Mouse (Mus musculus): Measurements from ENCODE around the gene Gm10959. TPM values are rescaled to one million over a fixed set of nuclear protein-coding genes. Genes with fewer than 3 reads are reported as not detected.
"Not testable (repeated sequence)": the region's sequence is repeated elsewhere in the genome, so short reads cannot be mapped to it uniquely, and the experiment has no call there.

Gm10959 gene
- total RNA-seq (2021) = not detected
- long read RNA-seq, experiment 1 = 0 reads
- long read RNA-seq, experiment 2 = 0 reads

DNA sequence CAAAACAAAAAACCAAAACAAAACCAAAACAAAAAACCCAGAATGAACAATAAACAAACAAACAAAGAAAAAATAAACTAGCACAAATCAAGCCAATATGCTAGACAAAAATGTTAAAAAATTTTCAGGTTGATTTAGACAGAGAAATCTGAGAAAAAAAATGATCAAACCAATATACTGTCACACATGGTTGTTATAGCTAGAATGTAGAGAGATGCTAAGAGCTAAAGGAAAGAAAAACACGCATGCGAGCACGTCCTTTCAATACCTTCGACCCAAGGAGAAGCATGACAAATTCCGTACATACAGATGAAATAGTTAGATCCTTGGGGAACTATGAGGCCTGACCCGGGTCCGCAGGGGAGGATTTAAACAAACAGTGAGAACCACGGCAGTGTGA lies at the start of gene Gm10959:
Gene Gm10959 (minus strand): TSS at position 101 of the 400 bp plus-strand sequence.
- DNase-seq = no peak

DNA sequence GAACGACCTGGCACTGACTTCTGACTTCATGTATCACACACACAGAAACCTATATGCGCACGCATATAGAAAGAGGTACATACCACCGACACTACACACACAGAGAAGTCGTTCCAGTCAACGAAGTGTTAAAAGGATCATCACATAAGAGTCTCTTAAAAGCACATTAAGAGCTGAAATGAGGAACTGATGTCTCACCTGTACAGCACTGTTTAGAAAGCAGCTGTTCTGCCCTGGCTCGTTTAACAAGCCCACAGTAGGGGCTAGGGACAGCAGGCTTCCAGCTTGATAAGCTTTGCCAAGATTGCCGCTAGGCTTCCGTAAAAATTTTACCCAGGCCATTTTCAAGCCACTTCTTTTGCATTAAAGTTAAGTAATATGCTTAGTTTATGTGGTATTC lies 49.2 kb upstream of the Gm10959 start:
- no peak for DNase-seq

DNA sequence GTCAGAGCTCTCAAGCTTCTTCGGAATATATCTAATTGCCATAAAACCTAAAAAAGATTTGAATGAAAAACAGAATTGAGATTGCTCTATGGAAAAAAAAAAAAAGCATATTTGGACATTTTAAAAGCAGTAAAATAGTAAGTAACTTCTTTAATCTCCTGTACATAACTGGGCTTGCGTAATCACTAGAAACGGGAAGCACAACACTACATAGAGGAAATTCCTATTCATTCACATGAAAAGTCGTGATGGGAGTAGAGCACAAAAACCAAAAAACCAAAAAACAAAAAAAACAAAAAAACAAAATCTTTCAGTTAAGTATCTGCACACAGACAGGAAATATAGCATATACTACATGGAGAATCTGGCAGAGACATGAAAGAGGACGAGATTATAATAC lies 45.1 kb upstream of the Gm10959 start:
- no peak for DNase-seq

DNA sequence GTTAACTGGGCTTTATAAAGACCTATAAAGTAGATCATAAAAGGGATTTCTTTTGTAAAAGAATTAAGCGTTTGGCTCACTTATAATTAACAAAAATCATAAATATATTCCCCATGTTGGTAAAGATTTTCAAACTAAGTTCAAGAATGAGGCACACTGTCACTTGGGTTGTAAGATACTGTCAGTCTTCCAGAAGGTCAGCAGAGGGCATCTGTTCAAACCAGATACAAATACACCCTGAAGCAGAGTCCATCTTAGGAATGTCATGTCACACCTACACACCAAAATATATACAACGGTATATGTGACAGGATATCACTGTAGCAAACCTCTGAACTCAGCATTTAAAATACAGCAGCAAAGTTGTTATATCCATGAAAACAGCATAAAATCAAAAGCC lies 31.0 kb upstream of the Gm10959 start:
- no peak for DNase-seq

DNA sequence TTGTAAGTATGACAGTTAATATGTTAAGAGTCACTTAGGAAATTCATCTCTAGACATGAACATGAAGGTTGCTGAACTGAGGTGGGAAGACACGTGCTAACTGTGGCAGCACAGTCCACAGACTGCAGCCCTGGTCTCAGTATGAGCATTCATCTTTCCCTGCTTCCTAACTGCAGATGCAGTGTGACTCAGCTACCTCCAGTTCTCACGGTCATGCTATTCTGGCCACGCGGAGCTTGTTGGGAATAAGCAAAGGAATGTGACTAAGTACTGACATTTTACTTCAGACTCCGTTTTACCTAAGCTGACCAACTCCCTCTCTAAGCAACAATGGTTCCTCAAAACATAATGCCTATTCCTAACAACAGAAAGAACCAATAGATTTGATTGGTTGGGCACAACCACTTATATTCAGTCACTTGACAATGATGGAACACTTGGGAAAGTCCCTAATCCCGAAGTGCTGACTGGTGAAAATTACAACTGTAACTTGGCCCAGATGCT lies 24.3 kb upstream of the Gm10959 start:
- DNase-seq = peak; percentile 31

DNA sequence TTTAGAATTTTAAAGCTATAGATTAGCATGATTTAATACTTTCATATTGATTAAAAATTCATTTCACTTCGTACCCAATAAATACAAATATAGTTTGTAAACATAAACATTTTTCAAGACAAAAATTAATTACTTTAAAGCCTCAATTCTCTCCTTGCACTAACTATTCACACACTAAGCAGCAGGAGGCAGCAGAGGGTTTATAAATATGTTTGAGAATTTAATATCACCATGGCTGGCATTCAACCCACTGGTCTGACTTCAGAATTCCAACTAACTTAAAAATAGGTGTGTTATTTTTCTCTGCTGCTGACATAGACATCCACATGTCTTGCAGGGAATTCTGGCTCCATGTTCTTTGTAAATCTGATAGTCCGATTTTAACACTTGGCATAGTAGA lies 20.1 kb upstream of the Gm10959 start:
- DNase-seq = peak; percentile 58

DNA sequence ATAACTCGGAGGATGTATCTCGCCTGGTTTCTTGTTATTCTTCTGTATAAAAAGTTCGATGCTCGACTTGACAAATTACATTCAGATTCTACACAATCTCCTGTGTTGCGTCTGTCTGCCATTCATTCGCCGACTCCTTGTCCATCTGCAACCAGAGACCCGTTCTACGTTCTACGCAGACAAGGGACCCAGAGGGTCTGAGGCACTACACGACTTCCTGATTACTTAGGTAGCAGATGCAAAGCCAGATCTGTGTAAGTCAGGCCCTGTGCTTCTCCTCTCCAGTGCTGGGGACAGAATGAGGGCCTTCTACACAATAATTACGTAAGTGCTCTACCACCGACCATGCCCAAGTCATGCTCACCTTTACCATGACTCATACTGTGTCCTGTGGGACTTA lies 18.0 kb upstream of the Gm10959 start:
- DNase-seq = not testable (repeated sequence)

DNA sequence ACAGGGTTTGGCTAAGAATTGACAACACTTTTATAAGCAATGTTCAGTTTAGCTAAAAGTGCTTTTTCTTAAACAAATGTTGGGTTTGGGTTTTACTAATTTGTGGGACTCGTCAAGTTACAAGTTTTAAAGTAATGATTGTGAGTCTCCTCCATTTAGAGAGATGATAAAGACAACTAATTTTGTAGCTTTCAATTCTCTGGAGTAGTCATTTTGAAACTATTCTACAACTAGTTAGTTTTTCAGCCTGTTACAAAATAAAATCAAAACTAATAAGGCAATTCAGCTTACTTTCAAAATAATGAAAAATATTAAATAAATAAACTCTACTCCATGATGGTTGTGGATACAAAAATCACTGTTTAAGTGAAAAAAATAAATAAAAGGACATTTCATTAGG lies 13.3 kb upstream of the Gm10959 start:
- DNase-seq = no peak

DNA sequence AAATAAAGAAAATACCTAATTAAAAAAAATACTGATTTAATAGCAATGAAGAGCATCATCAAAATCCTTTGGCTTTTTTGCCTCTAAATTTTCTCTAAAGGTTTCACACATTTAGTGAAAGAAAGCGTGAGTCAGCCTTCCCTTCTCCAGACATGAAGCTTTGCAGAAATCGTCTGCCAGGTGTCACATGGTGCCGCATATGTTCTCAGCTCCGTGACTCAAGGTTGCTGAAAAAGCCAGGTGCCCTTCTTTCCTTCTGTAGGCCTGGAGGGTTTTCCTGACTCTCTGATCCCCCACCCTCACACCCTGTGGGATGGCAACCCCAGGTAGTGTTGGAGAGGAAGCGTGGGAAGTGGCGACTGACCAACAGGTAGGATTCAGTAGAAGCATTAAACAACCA lies 10.6 kb upstream of the Gm10959 start:
- DNase-seq = no peak

DNA sequence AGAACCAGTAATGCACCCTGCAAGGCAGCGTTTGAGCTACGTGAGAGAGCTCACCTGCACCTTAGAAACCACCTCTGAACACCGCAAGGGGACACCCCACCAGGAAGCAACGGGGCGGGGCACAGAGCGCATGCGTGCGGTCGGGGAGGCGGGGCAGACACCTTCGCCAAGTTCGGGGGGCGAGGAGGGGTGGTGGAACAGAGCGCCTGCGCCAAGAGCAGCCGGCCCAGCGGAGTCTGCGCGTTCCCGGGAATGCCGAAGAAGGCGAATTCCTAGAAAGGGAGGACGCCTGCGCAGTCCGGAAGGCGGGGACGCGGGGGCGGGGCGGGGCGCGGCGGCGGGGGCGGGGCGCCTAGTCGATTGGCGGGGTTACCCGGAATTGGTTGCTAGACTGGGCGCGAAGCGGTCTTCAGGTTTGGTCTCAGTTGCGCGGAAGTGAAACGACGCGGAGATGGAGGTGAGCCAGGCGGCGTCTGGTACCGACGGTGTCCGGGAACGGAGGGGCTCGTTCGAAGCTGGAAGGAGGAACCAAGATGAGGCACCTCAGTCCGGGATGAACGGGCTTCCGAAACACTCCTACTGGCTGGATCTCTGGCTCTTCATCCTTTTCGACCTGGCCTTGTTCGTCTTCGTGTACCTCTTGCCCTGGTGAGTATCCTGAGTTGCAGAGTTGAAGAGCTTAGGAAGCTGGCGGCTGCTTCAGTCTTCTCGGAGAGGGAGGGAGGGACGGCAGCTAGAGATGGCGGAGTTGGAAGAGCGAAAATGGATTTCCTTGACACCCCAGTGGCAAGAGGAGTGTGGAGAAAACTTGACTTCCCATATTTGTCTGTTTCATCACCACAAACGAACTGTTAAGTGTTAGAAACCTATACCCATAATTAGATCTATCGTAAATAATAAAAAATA lies 5.1 kb upstream of the Gm10959 start, which contains the start of gene 1810037I17Rik:
Gene 1810037I17Rik (plus strand): TSS at position 195 of the 906 bp plus-strand sequence.
- DNase-seq = peak; percentile 98

DNA sequence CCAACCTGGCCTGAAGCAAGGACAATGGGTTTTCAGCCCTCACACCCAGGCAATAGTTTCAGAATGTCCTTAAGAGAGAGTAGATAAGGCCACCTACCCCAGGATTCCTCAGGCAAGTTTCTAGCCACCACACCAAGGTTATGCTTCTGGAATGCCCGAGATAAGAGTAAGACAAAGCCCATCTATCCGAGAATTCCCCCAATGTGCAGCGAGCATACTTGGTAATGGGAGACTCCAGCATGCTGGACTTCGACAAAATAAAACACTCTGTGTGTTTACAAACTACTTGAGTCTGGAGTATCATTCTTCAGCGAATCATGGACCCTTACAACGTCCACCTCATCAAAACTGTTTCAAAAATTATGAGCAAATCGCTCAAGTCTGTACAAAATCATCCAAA lies 4.0 kb upstream of the Gm10959 start:
- no peak for DNase-seq

DNA sequence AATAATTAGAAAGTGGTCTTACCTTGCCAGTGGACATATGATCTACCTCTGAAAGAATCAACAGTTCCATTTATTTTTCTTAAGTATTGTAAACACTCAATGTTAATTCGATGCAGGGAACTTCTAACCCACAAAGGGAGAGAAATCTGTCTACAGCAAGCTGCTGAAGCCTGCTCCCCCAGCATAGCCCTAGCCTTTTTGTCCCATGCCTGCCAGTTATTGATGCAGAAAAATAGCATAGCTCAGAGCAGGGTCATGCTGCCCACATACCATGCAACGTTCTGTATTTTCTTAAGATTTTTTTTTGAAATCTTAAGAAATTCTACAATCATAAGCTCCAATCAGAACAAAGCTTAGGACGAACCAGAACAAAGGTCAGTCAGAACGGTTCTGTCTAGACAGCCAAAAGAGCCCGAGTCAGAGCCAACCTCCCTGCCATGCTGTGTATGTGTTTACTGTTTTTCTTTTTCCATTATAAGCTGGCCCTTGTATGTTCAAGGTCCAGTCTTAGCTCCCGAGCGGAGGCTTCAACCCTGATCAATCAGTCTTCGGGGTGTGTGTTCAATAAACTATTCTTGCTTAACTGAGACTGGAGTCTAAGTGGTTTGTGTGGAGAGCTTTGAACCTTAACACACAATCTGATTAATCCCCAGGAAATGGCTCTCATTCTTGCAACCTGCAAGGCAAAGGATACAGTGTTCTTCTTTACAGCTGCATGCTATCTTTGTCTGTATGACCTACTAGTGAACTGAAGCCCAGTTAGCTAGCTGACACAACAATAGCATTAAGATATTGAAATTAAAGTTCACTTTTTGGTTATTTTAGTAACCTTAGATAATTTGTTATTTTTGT lies 2.7 kb upstream of the Gm10959 start:
- peak; percentile 34 for DNase-seq

DNA sequence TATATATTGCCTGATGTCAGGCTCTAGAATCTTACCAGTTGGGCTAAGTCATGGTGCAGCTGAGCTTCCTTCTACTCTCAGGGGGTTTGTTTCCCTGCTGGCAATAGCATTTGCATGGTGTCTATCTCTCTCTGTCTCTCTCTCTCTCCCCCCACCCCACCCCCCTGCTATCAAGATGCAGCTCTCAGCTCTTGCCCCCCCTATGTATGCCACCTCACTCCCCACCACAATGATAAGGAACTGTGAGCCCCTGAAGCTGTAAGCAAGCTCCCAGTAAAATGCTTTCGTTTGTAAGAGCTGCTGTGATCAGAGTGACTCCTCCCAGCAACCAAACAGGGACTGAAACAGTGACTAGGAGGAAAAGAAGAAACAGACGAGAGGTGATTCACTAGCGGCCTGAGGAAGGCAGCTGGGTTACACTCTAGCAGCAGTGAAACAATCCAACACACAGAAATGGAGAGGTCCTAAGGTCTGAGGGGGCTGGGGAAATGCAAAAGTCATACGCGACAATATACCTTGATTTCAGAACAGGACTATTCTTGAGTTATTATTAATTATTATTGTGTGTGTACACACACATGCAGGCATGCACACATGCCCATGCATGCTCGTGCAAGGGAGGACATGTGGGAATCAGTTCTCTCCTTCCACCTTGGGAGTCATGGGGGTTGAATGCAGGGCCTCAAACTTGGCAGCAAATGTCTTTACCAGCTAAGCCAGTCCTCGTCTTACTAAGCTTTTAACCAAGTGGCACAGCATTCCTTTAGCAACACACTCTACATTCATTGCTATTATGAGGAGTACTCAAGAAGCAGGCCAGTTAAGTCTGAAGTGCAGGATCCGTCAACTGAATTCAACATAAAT lies 1.6 kb upstream of the Gm10959 start:
- no peak for DNase-seq

DNA sequence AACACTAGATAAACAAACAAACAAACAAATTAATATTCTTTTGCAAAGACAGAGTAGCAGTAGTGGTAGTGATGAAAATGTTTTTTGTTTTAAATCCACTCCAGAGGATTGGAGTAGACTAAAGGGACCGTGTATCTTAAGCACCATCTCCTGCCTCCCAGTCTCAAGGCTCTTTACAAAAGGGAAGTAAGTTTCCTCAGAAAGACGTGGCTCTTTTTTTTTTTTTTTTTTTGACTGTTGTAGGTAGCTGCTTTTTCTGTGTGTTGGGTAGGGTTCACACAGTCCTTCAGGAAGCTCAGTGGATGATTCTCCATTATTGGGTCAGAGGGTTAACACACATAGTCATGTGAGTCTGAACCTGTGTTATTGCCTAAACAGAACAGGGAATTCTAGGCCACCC lies 488 bp downstream of the Gm10959 start:
- no peak for DNase-seq

DNA sequence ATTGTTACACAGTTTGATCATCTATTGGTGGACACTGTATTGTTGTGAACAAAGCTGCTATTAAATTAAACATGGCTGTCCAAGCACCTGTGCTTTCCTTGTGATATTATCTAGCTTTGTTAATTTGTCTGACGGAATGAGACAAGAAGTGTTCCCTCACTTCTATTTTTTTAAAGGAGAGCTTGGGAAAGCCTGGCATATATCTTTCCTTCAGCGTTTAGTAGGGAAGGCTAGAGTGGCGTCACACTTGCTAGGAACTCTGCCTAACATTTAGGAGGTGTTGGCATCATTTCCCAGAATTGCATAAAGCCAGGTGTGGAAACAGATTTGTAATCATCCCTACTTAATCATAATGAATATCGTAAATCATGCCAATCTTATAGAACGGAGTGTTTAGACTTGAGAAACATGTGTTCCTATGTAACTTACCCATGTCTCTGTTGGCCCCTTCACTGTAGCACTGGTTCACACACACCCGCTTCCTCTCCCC lies 2.9 kb downstream of the Gm10959 start:
- DNase-seq = no peak

DNA sequence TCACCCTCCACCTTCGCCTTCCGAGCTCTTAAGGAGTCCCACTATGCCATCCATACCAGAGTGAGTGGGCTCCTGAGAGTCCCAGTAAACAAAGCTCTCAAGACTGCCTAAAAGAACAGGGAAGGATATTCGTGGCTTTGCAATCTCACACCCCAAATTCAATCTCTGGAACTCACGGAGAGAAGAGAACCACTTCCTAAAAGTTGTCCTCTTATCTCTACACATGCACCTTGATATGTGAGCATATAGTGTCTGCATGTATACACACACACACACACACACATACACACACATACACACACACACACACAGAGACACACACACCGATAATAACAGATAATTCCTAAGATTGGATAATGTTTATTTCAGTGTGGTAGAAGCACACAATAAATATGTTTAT lies 3.7 kb downstream of the Gm10959 start:
- no peak for DNase-seq

DNA sequence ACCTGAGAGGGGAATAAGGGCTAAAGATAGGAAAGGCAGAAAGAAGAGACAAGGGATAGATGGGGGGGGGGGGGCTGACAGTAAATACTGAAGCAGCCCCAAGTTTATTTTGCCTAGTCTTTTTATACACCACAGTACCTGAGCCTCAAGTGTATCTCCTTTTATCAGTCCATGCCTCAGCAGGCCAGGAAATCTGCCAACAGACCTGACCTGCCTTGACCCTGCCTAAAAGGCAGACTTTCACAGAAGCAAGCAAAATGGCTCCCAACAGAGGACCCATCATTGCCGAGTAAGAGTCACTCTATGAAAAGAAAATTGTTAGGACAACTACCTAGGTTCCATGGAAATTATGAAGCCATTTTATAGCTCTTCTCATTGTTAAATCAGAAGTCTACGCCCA lies 11.3 kb downstream of the Gm10959 start:
- peak; percentile 18 for DNase-seq

DNA sequence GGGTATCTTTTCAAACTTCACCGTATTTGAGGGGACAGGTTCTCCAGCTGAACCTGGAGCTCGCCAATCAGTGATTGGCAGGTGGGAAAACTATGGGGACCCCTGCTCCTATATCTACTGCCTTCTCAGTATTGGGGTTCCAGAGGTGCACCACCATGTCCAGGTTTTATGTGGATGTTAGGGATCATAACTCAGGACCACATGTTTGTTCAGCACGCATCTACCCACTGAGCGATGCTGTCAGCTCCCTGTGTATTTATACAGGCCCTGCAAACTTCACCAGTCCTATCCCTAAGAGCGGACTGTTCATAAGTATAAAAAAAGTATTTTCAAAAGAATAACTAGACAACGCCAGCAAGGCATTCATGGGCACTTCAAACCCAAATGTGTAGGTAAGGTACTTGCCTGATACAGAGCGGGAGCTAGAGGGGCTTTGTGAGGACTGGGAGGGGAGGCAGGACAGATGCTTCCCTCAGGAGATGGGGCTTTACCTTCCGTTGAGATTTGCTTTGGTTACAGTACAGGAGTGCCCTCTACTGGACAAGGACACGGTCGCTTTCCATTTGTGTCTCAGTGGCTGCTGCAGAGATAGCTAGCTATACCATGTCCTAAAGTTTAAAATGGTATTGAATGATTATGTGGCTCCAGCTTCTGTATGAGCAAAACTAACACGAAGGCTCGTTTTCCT lies 15.3 kb downstream of the Gm10959 start:
- DNase-seq = peak; percentile 67

DNA sequence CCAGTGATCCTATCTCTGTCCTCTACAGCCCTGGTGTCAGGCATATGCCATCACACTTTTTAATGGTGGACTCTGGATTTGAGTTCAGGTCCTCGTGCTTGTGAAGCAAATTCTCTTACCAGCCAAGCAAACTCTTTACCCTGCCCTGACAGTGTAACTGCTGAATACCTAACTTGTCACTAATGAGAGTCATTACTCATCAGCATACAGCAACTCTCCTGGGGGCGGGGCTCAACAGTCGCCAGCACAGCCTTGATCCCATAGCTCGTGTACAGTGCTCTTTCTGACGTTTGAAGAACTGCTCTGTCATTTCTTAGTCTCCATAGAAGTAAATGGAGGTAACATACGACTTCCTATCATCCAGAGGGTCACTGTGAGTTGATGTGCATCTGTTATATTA lies 20.9 kb downstream of the Gm10959 start:
- no peak for DNase-seq

DNA sequence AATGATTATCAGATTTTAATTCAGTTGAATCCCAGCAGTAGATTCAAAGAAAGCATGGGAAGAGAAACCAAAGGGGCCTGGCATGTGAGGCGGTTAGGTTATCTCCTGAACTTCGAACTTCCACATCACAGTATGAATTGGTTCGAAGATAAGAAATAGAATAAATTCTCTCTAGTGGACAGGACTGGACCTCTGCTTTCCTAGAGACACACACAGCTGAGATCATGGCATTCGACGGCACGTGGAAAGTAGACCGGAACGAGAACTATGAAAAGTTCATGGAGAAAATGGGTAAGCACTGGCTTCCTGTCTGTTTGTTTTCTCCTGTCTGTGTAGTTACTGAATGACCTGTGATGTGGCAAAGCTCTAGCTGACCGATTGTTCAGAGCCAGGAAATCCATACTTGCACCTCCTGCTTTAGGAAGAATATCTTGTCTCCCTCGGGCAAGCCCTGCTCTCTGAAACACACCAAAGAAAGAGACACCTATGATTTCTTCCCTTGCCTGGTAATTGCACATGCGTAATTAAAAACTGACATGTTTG lies 23.9 kb downstream of the Gm10959 start:
- no peak for DNase-seq

DNA sequence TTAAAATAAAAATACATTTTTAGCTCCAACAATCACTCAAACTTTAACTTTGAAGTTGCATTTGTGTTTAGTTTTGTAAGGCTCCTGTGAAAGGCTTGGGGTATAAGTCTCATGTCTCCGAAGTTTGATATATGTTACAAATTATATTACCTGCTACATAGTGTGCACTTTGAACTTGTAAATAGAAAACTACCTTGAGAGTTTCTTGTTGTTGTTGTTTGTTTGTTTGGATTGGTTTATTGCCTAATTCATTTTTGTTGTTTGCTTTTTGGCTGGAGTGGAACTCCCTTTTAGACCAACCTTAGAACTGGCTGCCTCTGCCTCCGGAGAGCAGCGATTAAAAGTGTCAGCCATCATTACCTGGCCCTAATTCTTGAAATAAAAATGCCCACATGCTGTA lies 24.4 kb downstream of the Gm10959 start, which contains the start of gene Fabp2:
Gene Fabp2 (plus strand): TSS at position 301 of the 400 bp plus-strand sequence.
- no peak for DNase-seq

Measured in adrenal gland, postnatal 10 days (tissue).